Mouse (Mus musculus): ENCODE measurements at regions not wholly inside any gene's neighbourhood (a gene's known extent, or its start where the extent isn't known, plus 50 kb on each side); places are given as distances from the start of the nearest gene placed in this dataset.

DNA sequence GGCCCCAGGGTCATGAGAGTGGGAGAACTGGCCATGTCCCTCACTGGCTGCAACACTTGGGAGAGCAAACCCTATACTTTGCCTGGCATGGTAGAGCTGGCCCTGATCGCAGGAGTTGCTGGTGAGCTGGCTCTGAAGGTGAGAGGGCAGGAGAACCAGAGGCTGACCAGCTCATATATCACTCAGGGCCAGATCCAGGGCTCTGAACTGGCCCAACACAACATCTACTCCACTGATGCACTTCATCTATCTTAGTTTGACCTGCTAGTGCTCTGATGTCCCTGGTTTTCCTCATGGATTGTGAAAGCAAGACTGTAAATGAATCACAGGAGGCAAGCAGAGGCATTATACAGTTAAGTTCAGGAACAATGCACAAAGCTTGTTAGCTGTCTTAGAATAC is 137.6 kb upstream of the Mctp2 start:
- TF ChIP-seq CTCF (IDR thresholded peaks at IDR 0.05; ENCODE audit: low read depth) (no peak), EP300 (optimal IDR thresholded peaks at IDR 0.05) (no peak)
